Mouse (Mus musculus) T-helper 17 cell (primary cell): ENCODE measurements around the gene Pemt.
"Not testable (repeated sequence)": the region's sequence is repeated elsewhere in the genome, so short reads cannot be mapped to it uniquely, and the experiment has no call there.

Experiments used
- in situ Hi-C, 2 experiments: fragments of 300-600 bp; cut with MboI, MseI; formaldehyde crosslinking; loops; 1 replicate in 1 of 2; 2 replicates in 1 of 2; pipeline ENCODE4 v1.15.1; 2025; ENCODE audit warnings: high pct_unique_total_duplicates in 2 of 2

The Pemt gene

GRCm38 (mm10) chr11:59960476-59961337, 85.6 kb downstream of the Pemt start:
- in situ Hi-C loops: no loop called here

GRCm38 (mm10) chr11:59959453-59959852, 86.8 kb downstream of the Pemt start:
- in situ Hi-C loops: no loop called here

- in situ Hi-C loops: no loop called here
Observed at GRCm38 (mm10) chr11:59956749-59957148, 89.5 kb downstream of the Pemt start.

GRCm38 (mm10) chr11:59952892-59953291, 93.4 kb downstream of the Pemt start:
- in situ Hi-C loops: no loop called here

- in situ Hi-C loops: no loop called here
Observed at GRCm38 (mm10) chr11:59948401-59948767, 97.9 kb downstream of the Pemt start.

- in situ Hi-C loops: no loop called here
Observed at GRCm38 (mm10) chr11:59947752-59948400, 98.4 kb downstream of the Pemt start, which contains the start of gene Med9. Med9 (plus strand) TSS chr11:59948206.

- in situ Hi-C loops: not testable (repeated sequence)
Observed at GRCm38 (mm10) chr11:59944855-59945254, 101.4 kb downstream of the Pemt start.

- in situ Hi-C loops: no loop called here
Observed at GRCm38 (mm10) chr11:59941391-59941790, 104.9 kb downstream of the Pemt start.

- in situ Hi-C loops: no loop called here
Observed at GRCm38 (mm10) chr11:59940645-59941044, 105.6 kb downstream of the Pemt start.

- in situ Hi-C loops: loop anchor here in 1 of 2 experiments (5.0 kb wide), 1 partner anchor 43 kb away; no protein-coding TSS in a partner anchor
Observed at GRCm38 (mm10) chr11:59939821-59940220, 106.5 kb downstream of the Pemt start.

- in situ Hi-C loops: loop anchor here in 1 of 2 experiments (5.0 kb wide), 1 partner anchor 40 kb away; no protein-coding TSS in a partner anchor
Observed at GRCm38 (mm10) chr11:59937615-59938014, 108.7 kb downstream of the Pemt start.

GRCm38 (mm10) chr11:59937023-59937422, 109.3 kb downstream of the Pemt start:
- in situ Hi-C loops: loop anchor here in 1 of 2 experiments (5.0 kb wide), 1 partner anchor 40 kb away; no protein-coding TSS in a partner anchor

- in situ Hi-C loops: no loop called here
Observed at GRCm38 (mm10) chr11:59933943-59934342, 112.3 kb downstream of the Pemt start.

GRCm38 (mm10) chr11:59932560-59933337, 113.5 kb downstream of the Pemt start:
- in situ Hi-C loops: no loop called here

- in situ Hi-C loops: no loop called here
Observed at GRCm38 (mm10) chr11:59930031-59930430, 116.3 kb downstream of the Pemt start.

GRCm38 (mm10) chr11:59921265-59921664, 125.0 kb downstream of the Pemt start:
- in situ Hi-C loops: no loop called here
